Mouse (Mus musculus): ENCODE measurements around the gene D6Wsu163e.

DNA sequence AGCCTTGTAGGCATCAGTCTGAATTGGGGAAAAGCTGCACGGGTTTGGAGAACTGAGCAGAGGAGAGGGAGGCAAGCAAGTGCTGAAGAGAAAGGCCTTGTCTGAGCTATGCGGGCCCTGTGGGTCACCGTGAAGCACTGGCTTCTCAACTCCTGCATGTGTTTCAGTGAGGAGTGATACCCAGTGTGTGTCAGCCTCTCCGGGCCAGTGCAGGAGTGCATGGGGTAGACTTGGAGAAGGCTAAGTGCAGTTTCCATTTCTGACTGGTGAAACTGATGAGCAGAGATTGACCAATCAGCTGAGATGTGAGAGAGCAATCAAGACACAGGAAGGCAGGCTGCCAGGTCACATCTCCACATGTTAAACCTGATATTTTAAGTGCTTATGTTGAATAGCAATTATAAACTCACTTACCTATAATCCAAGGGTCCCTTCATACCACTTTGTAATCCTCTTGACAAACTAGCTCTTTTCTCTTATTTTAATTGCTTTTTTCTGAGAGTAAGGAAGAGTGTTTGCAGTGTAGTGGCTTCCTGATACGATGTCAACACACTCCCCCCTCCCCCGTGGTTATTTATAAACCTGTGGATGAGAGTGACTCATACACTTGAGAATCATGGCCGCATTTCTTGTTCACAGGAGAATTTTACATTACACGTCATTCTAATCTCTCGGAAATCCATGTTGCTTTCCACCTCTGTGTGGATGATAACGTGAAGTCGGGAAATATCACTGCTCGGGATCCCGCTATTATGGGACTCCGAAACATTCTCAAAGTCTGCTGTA, 26.7 kb downstream of the D6Wsu163e start:
- TF ChIP-seq POLR2A (IDR thresholded peaks at IDR 0.05; ENCODE audit: low read depth, low read length) (no peak), CTCF (IDR thresholded peaks at IDR 0.05; ENCODE audit: extremely low read depth, insufficient read depth, insufficient read length, insufficient replicate concordance) (no peak)
